Mouse (Mus musculus): ENCODE data around the gene Ptpro. TPM values are rescaled to one million over a fixed set of nuclear protein-coding genes. Genes with fewer than 3 reads are reported as not detected.
"Not testable (repeated sequence)": the region's sequence is repeated elsewhere in the genome, so short reads cannot be mapped to it uniquely, and the experiment has no call there.

Gene Ptpro
- total RNA-seq, 2 experiments from 2014 or later, result 5.0 to 6.1 TPM

GRCm38 (mm10) chr6:137443089-137443488, 191.0 kb downstream of the Ptpro start:
- no peak for ATAC-seq (replicated peaks; ENCODE audit: poor library complexity)

DNA sequence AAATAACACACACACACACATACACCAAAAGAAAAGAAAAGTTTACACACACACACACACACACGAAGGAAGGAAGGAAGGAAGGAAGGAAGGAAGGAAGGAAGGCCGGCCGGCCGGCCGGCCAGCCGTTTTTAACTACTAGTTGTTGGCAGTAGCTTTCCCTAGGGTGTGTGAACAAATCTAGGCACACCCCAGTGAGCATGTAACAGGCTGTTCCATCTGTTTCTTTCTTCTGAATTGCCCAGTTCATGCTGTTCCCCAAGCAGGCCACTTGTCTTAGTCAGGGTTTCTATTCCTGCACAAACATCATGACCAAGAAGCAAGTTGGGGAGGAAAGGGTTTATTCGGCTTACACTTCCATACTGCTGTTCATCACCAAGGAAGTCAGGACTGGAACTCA, 194.0 kb downstream of the Ptpro start:
- ATAC-seq (replicated peaks; ENCODE audit: poor library complexity), result not testable (repeated sequence)

DNA sequence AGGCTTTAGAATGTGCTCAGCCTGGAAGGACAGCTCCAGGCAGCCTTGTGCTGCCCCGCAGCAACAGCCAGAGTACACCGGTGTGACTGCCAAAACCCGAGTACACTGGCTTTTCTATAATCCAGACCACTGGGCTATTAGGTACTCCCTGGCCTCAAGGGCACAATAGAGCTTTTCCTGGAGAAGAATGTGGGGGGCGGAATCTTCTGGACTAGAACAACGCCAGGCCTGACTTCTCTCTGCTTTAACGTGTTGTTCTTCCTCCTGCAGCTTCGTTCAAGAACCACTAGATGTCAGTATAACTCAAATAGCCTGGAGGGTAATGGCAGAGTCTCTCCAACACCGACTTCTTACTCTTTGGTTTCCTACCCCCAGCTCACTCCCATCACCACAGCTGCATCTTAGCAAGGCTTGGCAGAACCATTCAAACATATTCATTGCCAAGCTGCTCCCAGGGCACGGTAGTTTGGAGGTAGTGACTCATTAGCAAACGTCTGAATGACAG, 203.5 kb downstream of the Ptpro start:
- peak; percentile 98 for ATAC-seq (replicated peaks; ENCODE audit: poor library complexity)

DNA sequence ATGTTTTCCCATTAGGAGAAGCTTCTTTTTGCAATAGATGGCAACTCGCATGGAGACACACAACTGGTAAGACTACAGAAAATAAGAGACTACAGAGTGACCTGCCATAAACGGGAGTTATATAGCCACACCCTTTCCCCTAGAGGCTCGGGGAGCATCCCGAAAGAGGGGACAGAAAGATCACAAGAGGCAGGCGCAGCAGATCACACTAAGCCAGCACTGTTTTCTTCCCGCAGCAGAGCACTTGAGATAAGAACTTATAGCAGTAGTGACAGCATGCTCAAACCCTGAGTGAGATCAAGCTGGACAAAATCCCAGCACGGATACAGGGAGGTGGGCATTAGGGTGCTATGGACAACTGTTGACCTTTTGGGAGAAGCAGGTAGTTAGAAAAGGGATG, 203.9 kb downstream of the Ptpro start:
- no peak for ATAC-seq (replicated peaks; ENCODE audit: poor library complexity)

- no peak for ATAC-seq (replicated peaks; ENCODE audit: poor library complexity)
Observed at GRCm38 (mm10) chr6:137457210-137457609, 205.1 kb downstream of the Ptpro start.

DNA sequence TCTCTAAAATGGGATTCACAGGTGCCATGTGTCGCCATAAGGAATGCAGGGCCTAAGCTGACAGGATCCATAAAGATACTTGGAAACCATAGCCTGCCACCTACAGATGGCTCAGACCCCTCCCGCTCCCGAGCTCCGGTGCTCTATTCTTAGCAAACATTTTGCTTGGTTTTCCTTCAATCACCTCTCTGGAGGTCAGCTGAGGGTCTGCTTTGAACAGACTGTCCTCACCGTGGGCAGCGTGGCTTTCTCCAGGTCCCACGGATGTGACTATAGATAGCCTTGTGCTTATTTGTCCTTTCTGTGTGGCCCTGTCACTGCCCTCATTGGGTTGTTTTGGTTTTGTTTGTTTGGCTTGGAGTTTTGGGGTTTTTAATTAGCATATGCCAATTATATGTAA, 206.0 kb downstream of the Ptpro start:
- ATAC-seq (replicated peaks; ENCODE audit: poor library complexity), result no peak

GRCm38 (mm10) chr6:137463771-137464170, 211.7 kb downstream of the Ptpro start:
- no peak for ATAC-seq (replicated peaks; ENCODE audit: poor library complexity)

DNA sequence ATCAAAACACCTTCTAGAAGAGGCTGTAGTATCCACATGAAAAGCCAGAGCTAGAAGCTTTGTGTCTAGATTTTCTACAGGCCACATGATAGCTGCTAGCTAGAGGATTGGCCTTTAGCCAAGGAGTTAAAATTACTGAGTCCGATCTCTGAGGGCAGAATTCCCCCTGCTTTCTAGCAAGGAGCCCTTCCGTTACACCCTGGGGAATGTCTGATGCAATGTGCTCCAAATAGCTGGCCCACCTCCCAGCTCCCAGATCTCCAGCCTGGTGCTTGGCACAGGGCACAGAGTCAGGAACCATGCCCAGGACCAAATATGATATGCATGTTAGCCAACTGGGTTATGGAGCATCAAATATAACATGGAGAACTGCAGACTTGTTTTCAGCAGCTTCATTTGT, 213.1 kb downstream of the Ptpro start:
- ATAC-seq (replicated peaks; ENCODE audit: poor library complexity), result no peak

DNA sequence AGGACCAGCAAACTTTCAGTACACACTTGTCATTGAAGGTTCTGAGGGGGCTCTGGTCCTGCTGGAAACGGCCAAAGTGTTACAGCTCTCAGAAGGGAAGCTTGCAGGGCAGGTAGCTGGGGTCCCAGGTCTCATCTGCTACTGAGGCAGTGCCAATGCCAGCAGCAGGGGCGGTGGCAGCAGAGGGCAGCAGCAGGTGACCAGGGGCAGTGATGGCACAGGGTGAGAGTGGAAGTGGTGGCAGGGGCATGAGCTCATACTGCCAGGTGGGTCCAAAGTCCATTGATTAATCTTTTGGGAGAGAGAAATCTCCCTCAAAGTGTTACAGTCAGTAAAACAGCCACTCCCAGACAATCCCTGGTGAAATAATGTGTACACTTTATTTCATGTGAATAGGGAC, 214.1 kb downstream of the Ptpro start:
- ATAC-seq (replicated peaks; ENCODE audit: poor library complexity), result no peak

DNA sequence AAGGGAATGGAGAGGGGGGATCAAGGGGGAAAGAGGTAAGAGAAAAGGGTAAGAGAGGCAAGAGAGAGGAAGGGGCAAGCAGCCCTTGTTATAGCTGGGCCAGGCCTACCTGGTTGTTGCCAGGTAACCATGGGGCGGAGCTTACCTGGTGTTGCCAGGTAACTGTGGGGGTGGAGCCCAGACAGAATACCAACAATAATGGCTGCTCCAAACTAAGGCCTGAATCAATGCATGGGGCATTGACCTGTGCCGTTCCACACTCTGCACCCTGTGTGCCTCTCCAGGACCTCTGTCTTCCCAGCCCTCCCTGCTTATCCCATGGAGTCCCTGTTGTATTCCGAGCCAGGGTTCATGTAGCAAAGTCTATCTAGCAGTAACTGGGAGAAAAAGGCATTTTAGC, 215.6 kb downstream of the Ptpro start:
- no peak for ATAC-seq (replicated peaks; ENCODE audit: poor library complexity)

GRCm38 (mm10) chr6:137469541-137469940, 217.4 kb downstream of the Ptpro start:
- ATAC-seq (replicated peaks; ENCODE audit: poor library complexity), result no peak

GRCm38 (mm10) chr6:137470901-137471598, 218.9 kb downstream of the Ptpro start:
- peak; percentile 78 for ATAC-seq (replicated peaks; ENCODE audit: poor library complexity)

DNA sequence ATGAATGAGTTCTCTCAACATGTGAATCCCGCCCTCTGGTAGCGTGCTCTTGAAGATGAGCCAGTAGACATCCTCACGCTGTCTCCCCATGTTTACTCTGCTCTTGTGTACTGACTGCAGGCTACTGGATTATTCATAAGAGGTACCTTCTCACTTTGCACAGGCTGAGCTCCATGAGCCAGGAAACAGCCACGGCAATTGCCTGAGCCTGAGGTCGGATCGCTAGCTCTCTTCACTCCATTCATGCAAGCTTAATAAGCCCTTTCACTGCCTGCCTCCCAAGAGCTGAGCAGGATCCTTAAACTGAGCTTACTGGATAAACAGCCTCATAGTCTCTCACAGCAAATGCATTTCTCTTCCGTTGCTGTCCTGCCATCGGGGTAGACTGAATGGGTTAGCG, 220.0 kb downstream of the Ptpro start:
- ATAC-seq (replicated peaks; ENCODE audit: poor library complexity), result no peak

GRCm38 (mm10) chr6:137473433-137473832, 221.3 kb downstream of the Ptpro start:
- no peak for ATAC-seq (replicated peaks; ENCODE audit: poor library complexity)

DNA sequence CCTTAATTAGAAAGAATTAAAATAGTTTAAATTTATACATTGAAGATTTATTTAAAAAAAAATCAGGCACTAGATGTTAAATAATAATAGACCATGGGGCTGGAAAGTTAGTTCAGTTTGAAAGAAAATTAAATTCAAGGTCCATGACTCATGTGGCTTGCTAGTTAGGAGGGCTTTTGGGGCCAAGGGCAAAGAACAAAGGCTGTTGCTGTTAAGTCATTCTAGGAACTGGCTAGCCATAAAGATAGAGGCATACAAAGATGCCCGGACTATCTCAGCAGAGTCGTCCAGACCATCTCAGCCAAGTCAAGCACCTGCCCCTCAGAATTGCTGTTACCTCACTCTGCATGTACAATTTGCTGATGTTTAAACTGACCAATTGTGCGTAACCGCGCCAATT, 223.6 kb downstream of the Ptpro start:
- ATAC-seq (replicated peaks; ENCODE audit: poor library complexity), result not testable (repeated sequence)

GRCm38 (mm10) chr6:137482891-137483290, 230.8 kb downstream of the Ptpro start:
- no peak for ATAC-seq (replicated peaks; ENCODE audit: poor library complexity)

DNA sequence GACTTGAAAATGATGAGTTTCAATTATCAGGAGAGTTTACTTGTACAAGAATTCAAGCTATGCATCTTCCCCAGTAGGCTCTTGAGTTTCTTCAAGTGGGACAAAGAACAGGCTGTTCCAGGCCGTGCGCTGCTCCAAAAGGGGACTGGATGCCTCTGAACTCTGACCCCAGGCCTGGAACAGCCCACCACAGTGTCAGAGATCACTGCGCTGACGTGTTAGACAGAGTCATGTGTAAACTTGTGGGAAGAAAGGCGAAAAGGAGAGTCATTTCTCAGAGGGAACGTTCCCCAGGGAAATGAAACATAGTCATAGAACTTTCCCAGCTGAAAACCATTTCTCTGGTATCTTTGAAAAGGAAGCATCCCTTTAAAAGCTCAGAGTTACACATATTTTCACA, 235.3 kb downstream of the Ptpro start:
- no peak for ATAC-seq (replicated peaks; ENCODE audit: poor library complexity)

DNA sequence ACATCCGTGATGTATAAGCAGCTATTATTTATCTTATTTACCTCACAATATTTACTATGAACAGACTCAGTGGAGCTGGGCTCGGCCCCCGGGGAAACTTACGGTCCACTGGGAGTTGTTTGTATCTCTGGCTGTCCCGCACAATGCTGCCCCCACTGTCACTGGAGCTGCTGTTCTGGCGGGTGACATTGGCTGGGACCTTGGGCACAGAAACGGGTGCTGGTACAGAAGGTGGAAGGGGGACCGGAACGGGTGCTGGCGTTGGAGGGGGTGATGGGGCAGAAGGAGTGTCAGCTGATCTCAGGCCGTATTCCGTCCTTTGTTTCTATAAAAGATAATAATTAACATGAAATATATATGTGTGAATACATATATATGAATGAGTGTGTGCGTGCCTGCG, 238.0 kb downstream of the Ptpro start:
- ATAC-seq (replicated peaks; ENCODE audit: poor library complexity), result no peak

- ATAC-seq (replicated peaks; ENCODE audit: poor library complexity), result no peak
Observed at GRCm38 (mm10) chr6:137491659-137492058, 239.5 kb downstream of the Ptpro start.

DNA sequence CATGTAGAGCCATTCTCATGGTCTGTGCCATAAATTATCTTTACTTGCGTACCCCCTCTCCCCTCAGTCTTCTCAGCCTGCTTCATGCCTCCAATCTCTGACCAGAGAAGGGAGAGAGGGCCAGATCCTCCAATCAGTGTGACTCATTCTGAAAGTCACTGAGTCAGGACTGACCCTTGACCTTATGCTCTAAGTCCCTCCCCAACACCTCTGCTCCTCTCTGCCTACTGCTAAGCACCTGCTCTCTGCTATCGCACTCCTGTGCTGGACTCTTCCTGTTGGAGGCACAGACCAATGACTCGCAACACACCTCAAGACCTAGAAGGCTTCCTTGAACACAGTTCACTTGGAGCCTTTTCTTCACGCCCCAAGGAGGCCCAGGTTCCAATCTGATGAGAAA, 240.5 kb downstream of the Ptpro start:
- no peak for ATAC-seq (replicated peaks; ENCODE audit: poor library complexity)

DNA sequence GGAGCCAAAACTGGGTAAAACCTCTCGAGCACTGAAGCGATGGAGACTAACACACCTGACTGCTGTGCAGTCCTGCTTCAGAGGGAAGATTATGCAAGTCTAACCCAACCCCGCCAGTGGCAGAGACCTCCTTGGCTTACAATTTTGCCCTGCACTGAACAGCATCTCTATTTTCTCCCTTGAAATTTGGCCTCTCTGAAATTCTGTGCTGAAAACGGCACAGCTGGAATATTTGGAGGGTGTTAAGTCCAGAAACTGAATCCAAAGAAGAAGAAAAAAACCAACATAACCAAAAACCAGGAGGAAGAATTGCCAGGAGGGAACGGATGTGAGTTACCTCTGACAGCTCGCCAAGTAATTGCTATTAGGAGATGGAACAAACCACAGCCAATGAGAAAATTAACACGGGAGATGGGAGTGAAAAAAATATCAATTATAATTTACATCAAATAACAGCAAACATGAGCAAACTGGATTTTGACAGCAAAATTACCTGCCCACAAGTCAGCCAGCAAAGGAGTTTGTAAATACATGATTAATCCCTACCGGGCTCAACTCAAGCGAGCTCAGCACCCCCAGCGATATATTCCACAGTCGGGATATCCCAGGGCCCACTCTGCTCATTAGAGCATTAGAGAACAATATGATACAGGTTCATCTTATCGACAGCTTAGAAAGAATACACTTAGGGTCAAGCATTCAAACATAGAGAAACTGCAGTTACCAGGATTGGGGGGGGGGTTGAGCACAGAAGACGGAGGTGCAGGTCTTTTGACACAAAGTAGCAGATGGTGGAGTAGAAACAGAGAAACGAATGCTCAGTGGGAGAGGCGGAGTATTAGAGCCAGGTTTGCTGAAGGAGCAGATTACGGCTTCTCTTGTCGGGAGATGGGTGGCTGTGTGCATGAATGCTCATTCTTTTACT, 241.4 kb downstream of the Ptpro start:
- no peak for ATAC-seq (replicated peaks; ENCODE audit: poor library complexity)

DNA sequence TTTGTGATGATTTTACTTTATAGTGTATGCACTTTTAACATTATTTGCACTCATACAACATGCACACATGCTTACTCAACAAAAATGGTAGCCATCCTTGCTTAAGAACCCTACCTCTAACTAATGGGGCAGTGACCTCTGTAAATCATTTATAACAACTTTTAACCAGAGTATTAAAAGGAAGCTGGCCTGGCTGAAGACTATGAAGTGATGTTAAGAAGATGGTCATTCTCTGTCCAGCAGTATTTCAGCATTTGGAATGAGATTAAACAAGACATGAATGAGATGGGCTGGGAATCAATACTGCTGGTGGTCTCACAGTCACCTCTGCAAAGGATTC, 242.0 kb downstream of the Ptpro start:
- ATAC-seq (replicated peaks; ENCODE audit: poor library complexity), result no peak
